Mouse (Mus musculus): ENCODE results near the gene Vps33b. TPM values are rescaled to one million over a fixed set of nuclear protein-coding genes. Genes with fewer than 3 reads are reported as not detected.

Vps33b gene
- polyA plus RNA-seq, 1 experiment = 6.6 TPM

- Histone ChIP-seq H3K79me2 (ENCODE audit: control insufficient read depth, insufficient read depth) (peaks cover 71% of the 10 kb centered on the region), H3K79me3 (ENCODE audit: low read depth) (peaks cover 39% of the 10 kb centered on the region), H3K36me3 (ENCODE audit: control insufficient read depth, insufficient read depth) (peaks cover 62% of the 10 kb centered on the region), H3K4me3 (ENCODE audit: insufficient read depth, poor library complexity, severe bottlenecking) (no peak overlapping the region), H3K27me3 (ENCODE audit: control insufficient read depth, insufficient read depth, insufficient read length) (no peaks in the 10 kb centered on the region), H3ac (ENCODE audit: control insufficient read depth, insufficient read length, low read depth) (no peak overlapping the region)
- TF ChIP-seq MYOD1 (IDR thresholded peaks at IDR 0.05; ENCODE audit: control insufficient read depth, insufficient read length, low read depth) (no peak), CEBPB (IDR thresholded peaks at IDR 0.05; ENCODE audit: low read depth) (no peak)
Observed at GRCm38 (mm10) chr7:80301522-80301921, 32.1 kb downstream of the Vps33b start.

- H3ac ChIP-seq (ENCODE audit: control insufficient read depth, insufficient read length, low read depth) = no peak overlapping the region
- peaks cover 94% of the 10 kb centered on the region for H3K36me3 ChIP-seq (ENCODE audit: control insufficient read depth, insufficient read depth)
- no peak overlapping the region for H3K4me3 ChIP-seq (ENCODE audit: insufficient read depth, poor library complexity, severe bottlenecking)
- peaks cover 8% of the 10 kb centered on the region for H3K79me2 ChIP-seq (ENCODE audit: control insufficient read depth, insufficient read depth)
- TF ChIP-seq MYOD1 (IDR thresholded peaks at IDR 0.05; ENCODE audit: control insufficient read depth, insufficient read length, low read depth) (no peak), MAX (IDR thresholded peaks at IDR 0.05) (no peak), FOSL1 (IDR thresholded peaks at IDR 0.05; ENCODE audit: insufficient read depth, low read length, poor library complexity, severe bottlenecking) (no peak), CEBPB (IDR thresholded peaks at IDR 0.05; ENCODE audit: low read depth) (no peak), USF1 (IDR thresholded peaks at IDR 0.05; ENCODE audit: low read depth) (no peak), MYOG (IDR thresholded peaks at IDR 0.05; ENCODE audit: control insufficient read depth, extremely low read depth, insufficient read length) (no peak), CTCF (IDR thresholded peaks at IDR 0.05; ENCODE audit: control insufficient read depth, insufficient read depth, insufficient read length) (no peak)
- H3K27me3 ChIP-seq (ENCODE audit: control insufficient read depth, insufficient read depth, insufficient read length) = no peaks in the 10 kb centered on the region
- H3K79me3 ChIP-seq (ENCODE audit: low read depth) = peaks cover 6% of the 10 kb centered on the region
Observed at GRCm38 (mm10) chr7:80307766-80308165, 38.3 kb downstream of the Vps33b start.

- no peak overlapping the region for H3ac ChIP-seq (ENCODE audit: control insufficient read depth, insufficient read length, low read depth)
- H3K79me3 ChIP-seq (ENCODE audit: low read depth) = no peaks in the 10 kb centered on the region
- no peak overlapping the region for H3K4me3 ChIP-seq (ENCODE audit: insufficient read depth, poor library complexity, severe bottlenecking)
- H3K79me2 ChIP-seq (ENCODE audit: control insufficient read depth, insufficient read depth) = no peaks in the 10 kb centered on the region
- no peaks in the 10 kb centered on the region for H3K27me3 ChIP-seq (ENCODE audit: control insufficient read depth, insufficient read depth, insufficient read length)
- TF ChIP-seq MYOD1 (IDR thresholded peaks at IDR 0.05; ENCODE audit: control insufficient read depth, insufficient read length, low read depth) (no peak), CTCF (IDR thresholded peaks at IDR 0.05; ENCODE audit: control insufficient read depth, insufficient read depth, insufficient read length) (no peak), CEBPB (IDR thresholded peaks at IDR 0.05; ENCODE audit: low read depth) (no peak), FOSL1 (IDR thresholded peaks at IDR 0.05; ENCODE audit: insufficient read depth, low read length, poor library complexity, severe bottlenecking) (no peak), USF1 (IDR thresholded peaks at IDR 0.05; ENCODE audit: low read depth) (no peak), MYOG (IDR thresholded peaks at IDR 0.05; ENCODE audit: control insufficient read depth, extremely low read depth, insufficient read length) (no peak), MAX (IDR thresholded peaks at IDR 0.05) (no peak)
- H3K36me3 ChIP-seq (ENCODE audit: control insufficient read depth, insufficient read depth) = peaks cover 98% of the 10 kb centered on the region
Observed at GRCm38 (mm10) chr7:80310771-80311170, 41.3 kb downstream of the Vps33b start.

GRCm38 (mm10) chr7:80315733-80316132, 46.3 kb downstream of the Vps33b start:
- H3K36me3 ChIP-seq (ENCODE audit: control insufficient read depth, insufficient read depth) = peaks cover 67% of the 10 kb centered on the region
- no peak overlapping the region for H3ac ChIP-seq (ENCODE audit: control insufficient read depth, insufficient read length, low read depth)
- H3K4me3 ChIP-seq (ENCODE audit: insufficient read depth, poor library complexity, severe bottlenecking) = no peak overlapping the region
- H3K79me2 ChIP-seq (ENCODE audit: control insufficient read depth, insufficient read depth) = no peaks in the 10 kb centered on the region
- no peaks in the 10 kb centered on the region for H3K79me3 ChIP-seq (ENCODE audit: low read depth)
- H3K27me3 ChIP-seq (ENCODE audit: control insufficient read depth, insufficient read depth, insufficient read length) = no peaks in the 10 kb centered on the region
- TF ChIP-seq CEBPB (IDR thresholded peaks at IDR 0.05; ENCODE audit: low read depth) = no peak
- no peak for TF ChIP-seq CTCF (IDR thresholded peaks at IDR 0.05; ENCODE audit: control insufficient read depth, insufficient read depth, insufficient read length)
- TF ChIP-seq USF1 (IDR thresholded peaks at IDR 0.05; ENCODE audit: low read depth) = no peak
- TF ChIP-seq FOSL1 (IDR thresholded peaks at IDR 0.05; ENCODE audit: insufficient read depth, low read length, poor library complexity, severe bottlenecking) = no peak
- no peak for TF ChIP-seq MYOG (IDR thresholded peaks at IDR 0.05; ENCODE audit: control insufficient read depth, extremely low read depth, insufficient read length)
- no peak for TF ChIP-seq MAX (IDR thresholded peaks at IDR 0.05)
- no peak for TF ChIP-seq MYOD1 (IDR thresholded peaks at IDR 0.05; ENCODE audit: control insufficient read depth, insufficient read length, low read depth)

GRCm38 (mm10) chr7:80317439-80318115, 48.1 kb downstream of the Vps33b start:
- Histone ChIP-seq H3K36me3 (ENCODE audit: control insufficient read depth, insufficient read depth) (peaks cover 50% of the 10 kb centered on the region), H3K79me3 (ENCODE audit: low read depth) (peaks cover 4% of the 10 kb centered on the region), H3K27me3 (ENCODE audit: control insufficient read depth, insufficient read depth, insufficient read length) (no peaks in the 10 kb centered on the region), H3K79me2 (ENCODE audit: control insufficient read depth, insufficient read depth) (peaks cover 1% of the 10 kb centered on the region), H3K4me3 (ENCODE audit: insufficient read depth, poor library complexity, severe bottlenecking) (no peak overlapping the region), H3ac (ENCODE audit: control insufficient read depth, insufficient read length, low read depth) (no peak overlapping the region)
- TF ChIP-seq MAX (IDR thresholded peaks at IDR 0.05) (no peak), MYOD1 (IDR thresholded peaks at IDR 0.05; ENCODE audit: control insufficient read depth, insufficient read length, low read depth) (no peak), MYOG (IDR thresholded peaks at IDR 0.05; ENCODE audit: control insufficient read depth, extremely low read depth, insufficient read length) (no peak), CTCF (IDR thresholded peaks at IDR 0.05; ENCODE audit: control insufficient read depth, insufficient read depth, insufficient read length) (no peak), CEBPB (IDR thresholded peaks at IDR 0.05; ENCODE audit: low read depth) (no peak)

- H3K79me2 ChIP-seq (ENCODE audit: control insufficient read depth, insufficient read depth) = peaks cover 11% of the 10 kb centered on the region
- H3K4me3 ChIP-seq (ENCODE audit: insufficient read depth, poor library complexity, severe bottlenecking) = no peak overlapping the region
- peaks cover 9% of the 10 kb centered on the region for H3K79me3 ChIP-seq (ENCODE audit: low read depth)
- TF ChIP-seq MYOD1 (IDR thresholded peaks at IDR 0.05; ENCODE audit: control insufficient read depth, insufficient read length, low read depth) (no peak), CTCF (IDR thresholded peaks at IDR 0.05; ENCODE audit: control insufficient read depth, insufficient read depth, insufficient read length) (no peak), MAX (IDR thresholded peaks at IDR 0.05) (no peak), CEBPB (IDR thresholded peaks at IDR 0.05; ENCODE audit: low read depth) (no peak), USF1 (IDR thresholded peaks at IDR 0.05; ENCODE audit: low read depth) (no peak)
- peaks cover 39% of the 10 kb centered on the region for H3K36me3 ChIP-seq (ENCODE audit: control insufficient read depth, insufficient read depth)
- no peak overlapping the region for H3ac ChIP-seq (ENCODE audit: control insufficient read depth, insufficient read length, low read depth)
- no peaks in the 10 kb centered on the region for H3K27me3 ChIP-seq (ENCODE audit: control insufficient read depth, insufficient read depth, insufficient read length)
Observed at GRCm38 (mm10) chr7:80318670-80319069, 49.2 kb downstream of the Vps33b start.
